Mouse (Mus musculus): ENCODE data around the gene Rnf207. TPM values are rescaled to one million over a fixed set of nuclear protein-coding genes. Genes with fewer than 3 reads are reported as not detected.
A peak's percentile ranks its signal among the peaks of the same experiment; 100 is the strongest.

Rnf207 gene
- polyA plus RNA-seq, 1 experiment from 2014 or later = 1.00 TPM

DNA sequence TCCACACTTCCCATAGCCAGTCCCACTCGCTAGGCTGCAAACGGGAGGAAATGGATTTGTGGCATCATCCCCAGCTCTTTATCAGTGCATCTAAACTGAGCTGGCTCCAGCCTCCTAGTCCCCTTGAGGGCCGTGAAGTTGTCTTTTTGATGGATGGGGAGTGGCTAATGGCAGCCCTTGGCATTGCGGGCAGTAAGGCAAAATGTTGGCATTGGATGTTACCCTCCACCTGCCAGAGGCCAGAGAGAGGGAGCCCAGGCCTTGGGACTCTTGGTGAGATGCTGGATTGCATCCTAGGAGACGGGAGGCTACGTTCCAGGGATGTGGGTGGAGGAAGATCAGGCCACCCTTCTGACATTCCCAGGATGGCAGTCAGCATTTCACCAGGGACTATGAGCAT, 12.8 kb downstream of the Rnf207 start:
- 70% methylated on average over 6 of the region's 6 CpGs for WGBS
- no peaks in the 10 kb centered on the region for H3K4me1 ChIP-seq (ENCODE audit: control insufficient read depth, insufficient read depth, low read length)
- H3K36me3 ChIP-seq (ENCODE audit: control insufficient read depth, insufficient read depth, low read length) = peaks cover 23% of the 10 kb centered on the region
- no peak overlapping the region for H3K27ac ChIP-seq (ENCODE audit: low read length)
- no peaks in the 10 kb centered on the region for H3K9me3 ChIP-seq (ENCODE audit: control insufficient read depth, low read depth, low read length)
- no peak for ATAC-seq (ENCODE audit: insufficient number of reproducible peaks, insufficient read depth, low FRiP score, low read depth)
- no peak overlapping the region for H3K4me3 ChIP-seq (ENCODE audit: low read depth, low read length)
- H3K27me3 ChIP-seq (ENCODE audit: control insufficient read depth, insufficient read depth, low read length) = no peaks in the 10 kb centered on the region
- H3K9ac ChIP-seq (replicated peaks; ENCODE audit: low read depth, low read length) = no peak overlapping the region
- H3K4me2 ChIP-seq (replicated peaks; ENCODE audit: low read depth, low read length) = no peak overlapping the region

DNA sequence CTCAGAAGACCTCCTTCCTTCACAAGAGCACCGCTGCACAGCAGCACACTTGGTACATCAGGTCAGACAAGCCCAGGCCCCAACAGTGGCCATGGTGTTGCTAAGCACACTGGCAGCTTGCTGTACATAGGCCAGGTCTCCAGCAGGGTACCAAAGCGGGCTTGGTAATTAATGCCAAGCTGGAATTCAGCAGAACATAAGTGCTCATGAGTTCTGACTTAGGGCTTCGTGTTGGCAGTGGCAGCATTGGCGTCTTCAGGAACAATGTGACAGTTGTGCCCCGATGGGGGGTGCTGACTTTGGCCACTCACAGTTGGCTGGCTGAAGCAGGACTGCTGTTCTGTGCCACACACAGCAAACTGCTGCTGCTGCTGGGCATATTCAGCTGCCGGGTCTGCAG, 14.1 kb downstream of the Rnf207 start:
- 91% methylated on average over 6 of the region's 6 CpGs for WGBS

DNA sequence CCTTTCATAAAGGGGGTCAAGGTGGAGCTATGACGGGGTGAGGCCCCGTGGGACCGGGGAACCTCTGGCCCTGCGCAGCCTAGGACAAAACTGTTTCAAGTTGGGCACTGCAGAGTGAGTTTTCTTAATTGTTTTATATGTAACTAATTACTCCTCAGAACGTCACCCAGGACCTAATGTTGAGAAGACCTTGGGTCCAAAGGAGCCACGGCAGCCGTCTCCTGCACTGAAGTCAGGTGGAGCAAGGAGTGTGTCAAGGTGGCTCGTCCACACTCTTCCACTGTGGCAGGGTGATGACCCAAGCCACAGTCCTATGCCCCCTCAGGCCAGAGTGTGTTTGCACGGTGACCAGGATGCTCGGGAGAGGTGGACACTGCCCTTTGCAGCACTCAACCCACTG, 15.6 kb downstream of the Rnf207 start:
- no peaks in the 10 kb centered on the region for H3K9me3 ChIP-seq (ENCODE audit: control insufficient read depth, low read depth, low read length)
- no peak overlapping the region for H3K4me2 ChIP-seq (replicated peaks; ENCODE audit: low read depth, low read length)
- ATAC-seq (ENCODE audit: insufficient number of reproducible peaks, insufficient read depth, low FRiP score, low read depth) = no peak
- WGBS = 85% methylated on average over 10 of the region's 10 CpGs
- H3K4me3 ChIP-seq (ENCODE audit: low read depth, low read length) = no peak overlapping the region
- H3K4me1 ChIP-seq (ENCODE audit: control insufficient read depth, insufficient read depth, low read length) = peaks cover 4% of the 10 kb centered on the region
- no peak overlapping the region for H3K9ac ChIP-seq (replicated peaks; ENCODE audit: low read depth, low read length)
- H3K36me3 ChIP-seq (ENCODE audit: control insufficient read depth, insufficient read depth, low read length) = peaks cover 28% of the 10 kb centered on the region
- H3K27ac ChIP-seq (ENCODE audit: low read length) = no peak overlapping the region
- H3K27me3 ChIP-seq (ENCODE audit: control insufficient read depth, insufficient read depth, low read length) = no peaks in the 10 kb centered on the region

More for the DNA sequence above, 14.1 kb downstream of the Rnf207 start:
- no peaks in the 10 kb centered on the region for H3K4me1 ChIP-seq (ENCODE audit: control insufficient read depth, insufficient read depth, low read length)
- no peaks in the 10 kb centered on the region for H3K9me3 ChIP-seq (ENCODE audit: control insufficient read depth, low read depth, low read length)
- H3K27me3 ChIP-seq (ENCODE audit: control insufficient read depth, insufficient read depth, low read length) = no peaks in the 10 kb centered on the region
- H3K36me3 ChIP-seq (ENCODE audit: control insufficient read depth, insufficient read depth, low read length) = peaks cover 28% of the 10 kb centered on the region
- no peak overlapping the region for H3K4me2 ChIP-seq (replicated peaks; ENCODE audit: low read depth, low read length)
- no peak overlapping the region for H3K4me3 ChIP-seq (ENCODE audit: low read depth, low read length)
- H3K27ac ChIP-seq (ENCODE audit: low read length) = no peak overlapping the region
- no peak overlapping the region for H3K9ac ChIP-seq (replicated peaks; ENCODE audit: low read depth, low read length)
- ATAC-seq (ENCODE audit: insufficient number of reproducible peaks, insufficient read depth, low FRiP score, low read depth) = no peak

- 77% methylated on average over 11 of the region's 11 CpGs for WGBS
- Histone ChIP-seq H3K4me3 (ENCODE audit: low read depth, low read length) (no peak overlapping the region), H3K9ac (replicated peaks; ENCODE audit: low read depth, low read length) (no peak overlapping the region), H3K4me2 (replicated peaks; ENCODE audit: low read depth, low read length) (no peak overlapping the region), H3K9me3 (ENCODE audit: control insufficient read depth, low read depth, low read length) (no peaks in the 10 kb centered on the region), H3K4me1 (ENCODE audit: control insufficient read depth, insufficient read depth, low read length) (peaks cover 7% of the 10 kb centered on the region), H3K36me3 (ENCODE audit: control insufficient read depth, insufficient read depth, low read length) (peaks cover 28% of the 10 kb centered on the region), H3K27ac (ENCODE audit: low read length) (no peak overlapping the region), H3K27me3 (ENCODE audit: control insufficient read depth, insufficient read depth, low read length) (no peaks in the 10 kb centered on the region)
- ATAC-seq (ENCODE audit: insufficient number of reproducible peaks, insufficient read depth, low FRiP score, low read depth) = no peak
Observed at GRCm38 (mm10) chr4:152302012-152302411, 16.8 kb downstream of the Rnf207 start.

GRCm38 (mm10) chr4:152300375-152300774, 18.4 kb downstream of the Rnf207 start:
- Histone ChIP-seq H3K27ac (ENCODE audit: low read length) (no peak overlapping the region), H3K9me3 (ENCODE audit: control insufficient read depth, low read depth, low read length) (no peaks in the 10 kb centered on the region), H3K4me1 (ENCODE audit: control insufficient read depth, insufficient read depth, low read length) (peaks cover 12% of the 10 kb centered on the region), H3K36me3 (ENCODE audit: control insufficient read depth, insufficient read depth, low read length) (peaks cover 28% of the 10 kb centered on the region), H3K9ac (replicated peaks; ENCODE audit: low read depth, low read length) (no peak overlapping the region), H3K4me2 (replicated peaks; ENCODE audit: low read depth, low read length) (no peak overlapping the region), H3K4me3 (ENCODE audit: low read depth, low read length) (no peak overlapping the region), H3K27me3 (ENCODE audit: control insufficient read depth, insufficient read depth, low read length) (no peaks in the 10 kb centered on the region)
- no peak for ATAC-seq (ENCODE audit: insufficient number of reproducible peaks, insufficient read depth, low FRiP score, low read depth)
- WGBS = 93% methylated on average over 8 of the region's 8 CpGs

GRCm38 (mm10) chr4:152298836-152299235, 20.0 kb downstream of the Rnf207 start:
- WGBS = 84% methylated on average over 14 of the region's 14 CpGs
- H3K36me3 ChIP-seq (ENCODE audit: control insufficient read depth, insufficient read depth, low read length) = peaks cover 28% of the 10 kb centered on the region
- 0 out of 2 replicates have a peak overlapping the region, but pooled peaks have one; percentile 89 for H3K9ac ChIP-seq (replicated peaks; ENCODE audit: low read depth, low read length)
- H3K27ac ChIP-seq (ENCODE audit: low read length) = no peak overlapping the region
- no peak overlapping the region for H3K4me2 ChIP-seq (replicated peaks; ENCODE audit: low read depth, low read length)
- H3K4me3 ChIP-seq (ENCODE audit: low read depth, low read length) = no peak overlapping the region
- no peaks in the 10 kb centered on the region for H3K27me3 ChIP-seq (ENCODE audit: control insufficient read depth, insufficient read depth, low read length)
- ATAC-seq (ENCODE audit: insufficient number of reproducible peaks, insufficient read depth, low FRiP score, low read depth) = no peak
- no peaks in the 10 kb centered on the region for H3K9me3 ChIP-seq (ENCODE audit: control insufficient read depth, low read depth, low read length)
- peaks cover 12% of the 10 kb centered on the region for H3K4me1 ChIP-seq (ENCODE audit: control insufficient read depth, insufficient read depth, low read length)

GRCm38 (mm10) chr4:152296874-152297861, 21.6 kb downstream of the Rnf207 start, which contains the start of gene Icmt:
Gene Icmt, plus strand, starts transcription at chr4:152297227.
- peak within 1 kb of the TSS; percentile 89 for H3K9ac ChIP-seq (replicated peaks; ENCODE audit: low read depth, low read length)
- under 1% methylated on average over 118 of the region's 119 CpGs for WGBS
- H3K4me3 ChIP-seq (ENCODE audit: low read depth, low read length) = peak within 1 kb of the TSS; percentile 71
- no peaks in the 10 kb centered on the region for H3K27me3 ChIP-seq (ENCODE audit: control insufficient read depth, insufficient read depth, low read length)
- H3K9me3 ChIP-seq (ENCODE audit: control insufficient read depth, low read depth, low read length) = no peaks in the 10 kb centered on the region
- peak within 1 kb of the TSS; percentile 96 for H3K4me2 ChIP-seq (replicated peaks; ENCODE audit: low read depth, low read length)
- peak within 1 kb of the TSS; percentile 66; the same call in 1 of the 2 replicates for H3K27ac ChIP-seq (ENCODE audit: low read length)
- peak; percentile 95 for ATAC-seq (ENCODE audit: insufficient number of reproducible peaks, insufficient read depth, low FRiP score, low read depth)
- H3K36me3 ChIP-seq (ENCODE audit: control insufficient read depth, insufficient read depth, low read length) = peaks cover 16% of the 10 kb centered on the region; the same call in 1 of the 2 replicates
- peaks cover 19% of the 10 kb centered on the region for H3K4me1 ChIP-seq (ENCODE audit: control insufficient read depth, insufficient read depth, low read length)

DNA sequence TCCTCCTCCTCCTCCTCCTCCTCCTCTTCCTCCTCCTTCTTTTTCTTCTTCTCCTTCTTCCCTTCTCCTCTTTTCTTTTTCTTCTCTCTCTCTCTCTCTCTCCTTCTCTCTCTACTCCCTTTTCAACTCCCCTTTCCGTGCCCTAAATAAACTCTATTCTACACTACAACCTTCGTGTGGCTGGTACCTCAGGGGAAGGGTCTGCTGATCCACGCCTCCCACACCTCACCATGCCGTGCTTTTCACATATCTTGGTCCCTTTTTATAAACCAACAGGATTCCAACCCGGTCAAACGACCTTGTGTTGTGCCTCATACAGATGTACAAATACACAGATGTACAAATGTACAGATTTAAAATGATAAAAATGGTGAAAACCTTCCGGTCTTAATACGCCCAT, 22.4 kb downstream of the Rnf207 start:
- Histone ChIP-seq H3K36me3 (ENCODE audit: control insufficient read depth, insufficient read depth, low read length) (peaks cover 9% of the 10 kb centered on the region; the same call in 1 of the 2 replicates), H3K4me1 (ENCODE audit: control insufficient read depth, insufficient read depth, low read length) (peaks cover 21% of the 10 kb centered on the region), H3K9me3 (ENCODE audit: control insufficient read depth, low read depth, low read length) (no peaks in the 10 kb centered on the region), H3K27me3 (ENCODE audit: control insufficient read depth, insufficient read depth, low read length) (peaks cover 4% of the 10 kb centered on the region; the same call in 1 of the 2 replicates), H3K9ac (replicated peaks; ENCODE audit: low read depth, low read length) (no peak overlapping the region; the same call in 1 of the 2 replicates), H3K4me3 (ENCODE audit: low read depth, low read length) (peak overlapping the region; percentile 71), H3K4me2 (replicated peaks; ENCODE audit: low read depth, low read length) (peak overlapping the region; percentile 47), H3K27ac (ENCODE audit: low read length) (no peak overlapping the region; the same call in 1 of the 2 replicates)
- ATAC-seq (ENCODE audit: insufficient number of reproducible peaks, insufficient read depth, low FRiP score, low read depth) = no peak
- WGBS = 9% methylated on average over 8 of the region's 8 CpGs
